Mouse (Mus musculus): ENCODE data around the gene Samsn1. TPM values are rescaled to one million over a fixed set of nuclear protein-coding genes. Genes with fewer than 3 reads are reported as not detected.

Samsn1 gene
- polyA plus RNA-seq, 1 experiment from 2014 or later = 1.2 TPM

DNA sequence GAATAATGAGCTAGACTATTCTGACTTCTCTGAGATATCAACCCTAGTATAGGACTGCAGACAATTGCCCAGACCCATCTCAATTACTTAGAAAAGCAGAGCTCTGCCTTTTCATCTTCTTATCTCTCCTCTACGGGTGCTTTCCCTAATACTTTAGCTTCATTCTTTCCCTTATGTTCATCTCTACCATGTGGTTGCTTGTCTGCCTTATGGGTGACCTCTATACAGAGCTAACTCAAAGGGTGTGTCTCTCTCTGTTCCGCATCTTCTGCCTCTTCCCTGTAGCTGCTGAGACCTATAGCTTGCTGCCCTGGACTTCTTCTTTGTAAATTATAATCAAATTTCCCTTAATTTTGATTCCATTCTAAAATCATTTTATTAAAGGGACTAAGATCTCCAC is 147.6 kb downstream of the Samsn1 start:
- H3K4me3 ChIP-seq (replicated peaks; ENCODE audit: low read length) = no peak overlapping the region
- 94% methylated on average over 2 of the region's 2 CpGs for WGBS
- DNase-seq (ENCODE audit: low spot score) (no peak), ATAC-seq (ENCODE audit: low FRiP score) (no peak)
- H3K4me2 ChIP-seq (replicated peaks) = no peak overlapping the region
- H3K27ac ChIP-seq = no peak overlapping the region
- no peaks in the 10 kb centered on the region for H3K27me3 ChIP-seq (ENCODE audit: control insufficient read depth, insufficient read depth, low read length)
- no peaks in the 10 kb centered on the region for H3K9me3 ChIP-seq (ENCODE audit: control insufficient read depth, low read length)
- no peaks in the 10 kb centered on the region for H3K36me3 ChIP-seq (replicated peaks; ENCODE audit: control insufficient read depth, insufficient read depth)
- no peaks in the 10 kb centered on the region for H3K4me1 ChIP-seq (replicated peaks; ENCODE audit: control insufficient read depth, insufficient read depth, low read length)
- H3K9ac ChIP-seq = no peak overlapping the region

DNA sequence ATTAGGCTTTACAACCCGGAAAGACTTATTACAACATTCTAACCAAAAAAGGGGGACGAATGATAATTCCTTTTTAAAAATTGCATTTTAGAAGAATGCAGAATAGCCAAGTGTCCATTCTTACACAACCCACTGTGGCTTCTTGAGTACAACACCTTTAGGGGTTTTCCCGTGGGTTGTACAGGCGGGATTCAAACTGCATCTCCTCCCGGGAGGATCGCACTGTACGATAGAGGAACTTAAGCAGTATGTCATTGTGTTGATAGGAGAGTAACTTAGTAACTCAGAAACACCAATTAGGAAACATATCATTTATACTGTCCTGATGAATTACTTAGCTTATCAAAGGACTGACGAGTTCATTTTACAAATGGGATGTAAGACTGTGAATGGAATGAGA is 149.8 kb downstream of the Samsn1 start:
- Histone ChIP-seq H3K27ac (no peak overlapping the region), H3K36me3 (replicated peaks; ENCODE audit: control insufficient read depth, insufficient read depth) (no peaks in the 10 kb centered on the region), H3K9me3 (ENCODE audit: control insufficient read depth, low read length) (no peaks in the 10 kb centered on the region), H3K4me1 (replicated peaks; ENCODE audit: control insufficient read depth, insufficient read depth, low read length) (no peaks in the 10 kb centered on the region), H3K4me3 (replicated peaks; ENCODE audit: low read length) (no peak overlapping the region), H3K9ac (no peak overlapping the region), H3K27me3 (ENCODE audit: control insufficient read depth, insufficient read depth, low read length) (no peaks in the 10 kb centered on the region), H3K4me2 (replicated peaks) (no peak overlapping the region)
- 78% methylated on average over 8 of the region's 8 CpGs for WGBS
- ATAC-seq (ENCODE audit: low FRiP score) = no peak
- DNase-seq (ENCODE audit: low spot score) = no peak

DNA sequence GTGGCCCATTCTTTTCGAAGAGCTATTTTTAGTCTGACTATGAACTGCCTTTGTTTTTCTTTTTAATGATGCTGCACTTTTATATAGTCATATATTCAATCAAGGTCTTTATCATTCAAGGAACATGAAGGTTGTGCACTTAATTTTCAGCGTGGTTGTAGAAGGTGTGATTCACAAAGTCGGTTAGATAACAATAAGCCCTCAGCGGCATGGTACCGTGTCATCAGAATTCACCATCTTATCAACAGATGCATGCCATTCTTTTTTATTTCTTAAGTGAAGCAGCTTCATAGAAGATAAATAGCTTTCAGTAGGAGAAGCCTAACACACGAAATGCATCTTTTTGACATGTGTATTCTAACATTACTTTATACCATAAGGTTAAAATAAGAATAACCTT is 154.7 kb downstream of the Samsn1 start:
- Histone ChIP-seq H3K9ac (no peak overlapping the region), H3K4me2 (replicated peaks) (no peak overlapping the region), H3K36me3 (replicated peaks; ENCODE audit: control insufficient read depth, insufficient read depth) (no peaks in the 10 kb centered on the region), H3K27me3 (ENCODE audit: control insufficient read depth, insufficient read depth, low read length) (no peaks in the 10 kb centered on the region), H3K4me1 (replicated peaks; ENCODE audit: control insufficient read depth, insufficient read depth, low read length) (no peaks in the 10 kb centered on the region), H3K9me3 (ENCODE audit: control insufficient read depth, low read length) (no peaks in the 10 kb centered on the region), H3K4me3 (replicated peaks; ENCODE audit: low read length) (no peak overlapping the region), H3K27ac (no peak overlapping the region)
- WGBS = 86% methylated on average over 6 of the region's 6 CpGs
- ATAC-seq (ENCODE audit: low FRiP score) = no peak
- no peak for DNase-seq (ENCODE audit: low spot score)

DNA sequence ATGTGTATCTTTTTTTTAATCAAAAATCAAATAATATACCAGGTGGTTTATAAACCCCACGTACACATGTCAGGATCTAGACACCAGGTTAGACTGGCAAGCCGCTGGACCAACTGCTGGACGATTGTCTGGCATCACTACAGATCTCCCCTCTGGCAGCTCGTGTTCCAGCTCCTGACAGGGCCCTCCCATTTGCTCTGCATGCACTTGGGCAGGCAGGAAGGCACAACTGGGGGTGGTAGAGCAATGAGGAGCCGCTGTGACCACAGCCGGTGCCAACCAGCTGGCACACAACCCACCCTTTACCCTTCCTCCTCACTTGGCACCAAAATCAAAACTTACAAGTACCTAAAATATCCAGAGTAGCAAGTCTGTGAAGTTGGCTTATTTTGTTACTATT is 156.6 kb downstream of the Samsn1 start:
- no peaks in the 10 kb centered on the region for H3K36me3 ChIP-seq (replicated peaks; ENCODE audit: control insufficient read depth, insufficient read depth)
- no peak overlapping the region for H3K4me3 ChIP-seq (replicated peaks; ENCODE audit: low read length)
- ATAC-seq (ENCODE audit: low FRiP score) = no peak
- 72% methylated on average over 6 of the region's 6 CpGs for WGBS
- H3K4me1 ChIP-seq (replicated peaks; ENCODE audit: control insufficient read depth, insufficient read depth, low read length) = no peaks in the 10 kb centered on the region
- no peak overlapping the region for H3K4me2 ChIP-seq (replicated peaks)
- H3K9me3 ChIP-seq (ENCODE audit: control insufficient read depth, low read length) = no peaks in the 10 kb centered on the region
- no peak overlapping the region for H3K27ac ChIP-seq
- DNase-seq (ENCODE audit: low spot score) = no peak
- H3K9ac ChIP-seq = no peak overlapping the region
- no peaks in the 10 kb centered on the region for H3K27me3 ChIP-seq (ENCODE audit: control insufficient read depth, insufficient read depth, low read length)

DNA sequence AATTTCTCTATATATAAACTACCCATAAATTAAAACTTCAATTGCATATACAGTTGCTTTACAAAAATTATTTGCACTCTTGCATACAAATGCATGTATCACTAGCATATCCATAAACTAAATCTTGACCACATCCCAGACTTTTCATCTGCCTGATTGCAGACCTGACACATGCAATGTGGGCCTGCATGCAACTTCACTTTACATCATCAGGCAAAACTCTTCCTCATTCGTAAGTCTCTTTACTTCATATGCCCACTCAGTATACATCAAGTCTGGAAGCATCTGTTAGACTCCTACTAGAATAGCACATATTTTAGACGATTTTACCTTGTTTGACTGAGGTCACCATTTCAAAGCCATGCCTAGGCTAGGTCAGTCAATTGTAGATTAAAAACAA is 157.4 kb downstream of the Samsn1 start:
- DNase-seq (ENCODE audit: low spot score) = no peak
- no peak overlapping the region for H3K9ac ChIP-seq
- no peak overlapping the region for H3K4me3 ChIP-seq (replicated peaks; ENCODE audit: low read length)
- H3K4me2 ChIP-seq (replicated peaks) = no peak overlapping the region
- no peak for ATAC-seq (ENCODE audit: low FRiP score)
- no peak overlapping the region for H3K27ac ChIP-seq
- no peaks in the 10 kb centered on the region for H3K9me3 ChIP-seq (ENCODE audit: control insufficient read depth, low read length)
- H3K36me3 ChIP-seq (replicated peaks; ENCODE audit: control insufficient read depth, insufficient read depth) = no peaks in the 10 kb centered on the region
- 80% methylated on average over 2 of the region's 2 CpGs for WGBS
- no peaks in the 10 kb centered on the region for H3K4me1 ChIP-seq (replicated peaks; ENCODE audit: control insufficient read depth, insufficient read depth, low read length)
- H3K27me3 ChIP-seq (ENCODE audit: control insufficient read depth, insufficient read depth, low read length) = no peaks in the 10 kb centered on the region

GRCm38 (mm10) chr16:75856343-75856742 is 165.7 kb downstream of the Samsn1 start:
- WGBS = 75% methylated on average over 2 of the region's 2 CpGs
- DNase-seq (ENCODE audit: low spot score) (no peak), ATAC-seq (ENCODE audit: low FRiP score) (no peak)

GRCm38 (mm10) chr16:75855402-75855801 is 166.7 kb downstream of the Samsn1 start:
- WGBS = 92% methylated on average over 7 of the region's 7 CpGs
- Histone ChIP-seq H3K4me1 (replicated peaks; ENCODE audit: control insufficient read depth, insufficient read depth, low read length) (no peaks in the 10 kb centered on the region), H3K27ac (no peak overlapping the region), H3K36me3 (replicated peaks; ENCODE audit: control insufficient read depth, insufficient read depth) (no peaks in the 10 kb centered on the region), H3K9ac (no peak overlapping the region), H3K27me3 (ENCODE audit: control insufficient read depth, insufficient read depth, low read length) (no peaks in the 10 kb centered on the region), H3K9me3 (ENCODE audit: control insufficient read depth, low read length) (no peaks in the 10 kb centered on the region), H3K4me3 (replicated peaks; ENCODE audit: low read length) (no peak overlapping the region), H3K4me2 (replicated peaks) (no peak overlapping the region)
- DNase-seq (ENCODE audit: low spot score) (no peak), ATAC-seq (ENCODE audit: low FRiP score) (no peak)

More at GRCm38 (mm10) chr16:75856343-75856742, 165.7 kb downstream of the Samsn1 start:
- no peak overlapping the region for H3K4me2 ChIP-seq (replicated peaks)
- no peak overlapping the region for H3K9ac ChIP-seq
- no peaks in the 10 kb centered on the region for H3K36me3 ChIP-seq (replicated peaks; ENCODE audit: control insufficient read depth, insufficient read depth)
- H3K4me3 ChIP-seq (replicated peaks; ENCODE audit: low read length) = no peak overlapping the region
- H3K4me1 ChIP-seq (replicated peaks; ENCODE audit: control insufficient read depth, insufficient read depth, low read length) = no peaks in the 10 kb centered on the region
- H3K27me3 ChIP-seq (ENCODE audit: control insufficient read depth, insufficient read depth, low read length) = no peaks in the 10 kb centered on the region
- H3K9me3 ChIP-seq (ENCODE audit: control insufficient read depth, low read length) = no peaks in the 10 kb centered on the region
- H3K27ac ChIP-seq = no peak overlapping the region

DNA sequence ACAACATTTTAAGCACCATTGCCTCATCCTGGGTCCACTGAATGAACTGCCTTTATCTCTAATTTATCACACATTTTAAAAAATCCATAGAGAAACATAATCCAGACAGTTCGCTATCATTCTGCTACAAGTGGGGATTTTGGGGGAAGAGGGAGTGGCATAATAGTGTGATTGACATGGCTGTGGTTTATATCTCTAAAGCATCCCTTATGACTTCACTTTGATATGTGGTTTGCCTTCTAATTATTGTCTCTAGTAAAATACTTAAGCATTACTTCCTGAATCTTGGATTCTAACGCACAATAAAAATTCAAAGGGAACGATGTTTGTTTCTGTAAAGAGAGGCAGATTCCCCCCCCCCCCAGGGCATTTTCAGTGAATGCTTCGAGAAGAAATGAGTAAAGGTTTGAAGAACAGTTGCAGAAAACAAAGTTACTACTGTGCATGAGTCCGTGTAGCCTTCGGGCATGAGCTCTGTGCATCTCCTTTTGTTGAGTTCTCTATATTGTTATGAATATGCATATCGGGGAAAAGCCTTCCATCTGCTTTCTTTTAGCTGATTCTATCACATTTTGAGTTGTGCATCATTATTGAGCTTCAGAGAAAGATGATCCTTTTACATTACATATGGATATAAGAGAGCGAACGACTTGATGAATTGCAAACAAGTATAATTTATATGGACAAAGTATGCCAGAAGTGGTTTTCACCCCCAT is 168.4 kb downstream of the Samsn1 start:
- H3K4me2 ChIP-seq (replicated peaks) = no peak overlapping the region
- 85% methylated on average over 9 of the region's 9 CpGs for WGBS
- no peak for DNase-seq (ENCODE audit: low spot score)
- H3K27ac ChIP-seq = no peak overlapping the region
- H3K9me3 ChIP-seq (ENCODE audit: control insufficient read depth, low read length) = no peaks in the 10 kb centered on the region
- H3K4me3 ChIP-seq (replicated peaks; ENCODE audit: low read length) = no peak overlapping the region
- H3K9ac ChIP-seq = no peak overlapping the region
- H3K4me1 ChIP-seq (replicated peaks; ENCODE audit: control insufficient read depth, insufficient read depth, low read length) = no peaks in the 10 kb centered on the region
- no peaks in the 10 kb centered on the region for H3K27me3 ChIP-seq (ENCODE audit: control insufficient read depth, insufficient read depth, low read length)
- no peak for ATAC-seq (ENCODE audit: low FRiP score)
- H3K36me3 ChIP-seq (replicated peaks; ENCODE audit: control insufficient read depth, insufficient read depth) = no peaks in the 10 kb centered on the region

DNA sequence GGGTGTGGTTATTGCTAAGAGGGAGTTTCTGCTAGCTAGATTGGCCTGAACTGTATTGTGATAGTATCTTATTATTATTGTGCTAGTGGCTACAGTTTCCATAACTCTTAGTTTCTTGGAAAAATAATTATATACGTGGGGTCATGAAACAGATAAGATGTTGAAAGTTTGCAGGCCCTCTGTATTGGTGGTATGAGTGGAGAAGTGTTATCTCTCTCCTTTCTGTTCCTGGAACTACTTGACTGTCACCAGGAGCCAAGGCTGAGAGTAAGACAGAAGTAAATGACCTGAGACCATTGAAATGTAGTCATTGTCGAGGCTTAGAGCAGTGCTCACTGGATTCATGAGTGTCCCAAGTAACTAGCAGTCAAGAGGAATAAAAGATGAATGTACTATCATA is 169.6 kb downstream of the Samsn1 start:
- Histone ChIP-seq H3K4me1 (replicated peaks; ENCODE audit: control insufficient read depth, insufficient read depth, low read length) (no peaks in the 10 kb centered on the region), H3K4me3 (replicated peaks; ENCODE audit: low read length) (no peak overlapping the region), H3K4me2 (replicated peaks) (no peak overlapping the region), H3K27ac (no peak overlapping the region), H3K9me3 (ENCODE audit: control insufficient read depth, low read length) (no peaks in the 10 kb centered on the region), H3K9ac (no peak overlapping the region), H3K36me3 (replicated peaks; ENCODE audit: control insufficient read depth, insufficient read depth) (no peaks in the 10 kb centered on the region), H3K27me3 (ENCODE audit: control insufficient read depth, insufficient read depth, low read length) (no peaks in the 10 kb centered on the region)
- WGBS = 75% methylated on average over 2 of the region's 2 CpGs
- no peak for ATAC-seq (ENCODE audit: low FRiP score)
- no peak for DNase-seq (ENCODE audit: low spot score)

GRCm38 (mm10) chr16:75849039-75849438 is 173.0 kb downstream of the Samsn1 start:
- Histone ChIP-seq H3K9ac (no peak overlapping the region), H3K27me3 (ENCODE audit: control insufficient read depth, insufficient read depth, low read length) (no peaks in the 10 kb centered on the region), H3K36me3 (replicated peaks; ENCODE audit: control insufficient read depth, insufficient read depth) (no peaks in the 10 kb centered on the region), H3K4me3 (replicated peaks; ENCODE audit: low read length) (no peak overlapping the region), H3K4me1 (replicated peaks; ENCODE audit: control insufficient read depth, insufficient read depth, low read length) (no peaks in the 10 kb centered on the region), H3K9me3 (ENCODE audit: control insufficient read depth, low read length) (no peaks in the 10 kb centered on the region), H3K27ac (no peak overlapping the region), H3K4me2 (replicated peaks) (no peak overlapping the region)
- no peak for DNase-seq (ENCODE audit: low spot score)
- 91% methylated on average over 6 of the region's 6 CpGs for WGBS
- ATAC-seq (ENCODE audit: low FRiP score) = no peak
